Mouse (Mus musculus) splenic B cell, adult 2 months (primary cell): ENCODE measurements around the gene Psg19.
"Not testable (repeated sequence)": the region's sequence is repeated elsewhere in the genome, so short reads cannot be mapped to it uniquely, and the experiment has no call there.

Experiments
- DNase-seq: peaks from one replicate; pipeline ENCODE4 v3.0.0-alpha.2; 2011; ENCODE audit warnings: low read depth, low spot score
- H3K27me3 ChIP-seq: 2 replicates; pipeline ENCODE4 v1.6.1; 2012; ENCODE audit warnings: mild to moderate bottlenecking, low read length, moderate library complexity, mixed read lengths; ENCODE audit not compliant: control insufficient read depth, poor library complexity, insufficient read depth, severe bottlenecking
- H3K36me3 ChIP-seq: 2 replicates; pipeline ENCODE4 v1.6.1; 2012; ENCODE audit warnings: mild to moderate bottlenecking, low read length, moderate library complexity, mixed read lengths; ENCODE audit not compliant: control insufficient read depth, poor library complexity, insufficient read depth, severe bottlenecking

Gene Psg19

GRCm38 (mm10) chr7:18798420-18798819 lies at the start of gene Psg19:
TSS of gene Psg19 (minus strand) at chr7:18798520.
- H3K27me3 ChIP-seq: no peaks in the 10 kb centered on the region
- no peak for DNase-seq

GRCm38 (mm10) chr7:18844811-18845210 lies 46.5 kb upstream of the Psg19 start:
- Histone ChIP-seq H3K27me3 (no peaks in the 10 kb centered on the region), H3K36me3 (no peaks in the 10 kb centered on the region)
- DNase-seq: no peak

More at GRCm38 (mm10) chr7:18798420-18798819, at the start of gene Psg19:
- H3K36me3 ChIP-seq: no peaks in the 10 kb centered on the region

- no peaks in the 10 kb centered on the region for H3K27me3 ChIP-seq
- DNase-seq: no peak
Observed at GRCm38 (mm10) chr7:18841174-18841567, 42.9 kb upstream of the Psg19 start.

GRCm38 (mm10) chr7:18840386-18841173 lies 42.3 kb upstream of the Psg19 start:
- DNase-seq: peak; percentile 2
- H3K36me3 ChIP-seq: no peaks in the 10 kb centered on the region

More at GRCm38 (mm10) chr7:18841174-18841567, 42.9 kb upstream of the Psg19 start:
- H3K36me3 ChIP-seq: no peaks in the 10 kb centered on the region

GRCm38 (mm10) chr7:18839865-18840264 lies 41.5 kb upstream of the Psg19 start, which contains the start of gene Mill2:
TSS of gene Mill2 (plus strand) at chr7:18839966.
- H3K27me3 ChIP-seq: no peaks in the 10 kb centered on the region
- no peak for DNase-seq
- no peaks in the 10 kb centered on the region for H3K36me3 ChIP-seq

More at GRCm38 (mm10) chr7:18840386-18841173, 42.3 kb upstream of the Psg19 start:
- no peaks in the 10 kb centered on the region for H3K27me3 ChIP-seq

GRCm38 (mm10) chr7:18832298-18832697 lies 34.0 kb upstream of the Psg19 start:
- Histone ChIP-seq H3K27me3 (no peaks in the 10 kb centered on the region), H3K36me3 (no peaks in the 10 kb centered on the region)
- no peak for DNase-seq

- Histone ChIP-seq H3K36me3 (no peaks in the 10 kb centered on the region), H3K27me3 (no peaks in the 10 kb centered on the region)
- no peak for DNase-seq
Observed at GRCm38 (mm10) chr7:18829545-18829944, 31.2 kb upstream of the Psg19 start.

- no peaks in the 10 kb centered on the region for H3K36me3 ChIP-seq
- DNase-seq: no peak
- no peaks in the 10 kb centered on the region for H3K27me3 ChIP-seq
Observed at GRCm38 (mm10) chr7:18828592-18828991, 30.3 kb upstream of the Psg19 start.

- no peak for DNase-seq
- H3K27me3 ChIP-seq: no peaks in the 10 kb centered on the region
- no peaks in the 10 kb centered on the region for H3K36me3 ChIP-seq
Observed at GRCm38 (mm10) chr7:18827792-18828546, 29.6 kb upstream of the Psg19 start.

GRCm38 (mm10) chr7:18821507-18821906 lies 23.2 kb upstream of the Psg19 start, which contains the start of gene Psg17:
TSS of gene Psg17 (minus strand) at chr7:18821607.
- H3K27me3 ChIP-seq: no peaks in the 10 kb centered on the region
- DNase-seq: no peak
- no peaks in the 10 kb centered on the region for H3K36me3 ChIP-seq

GRCm38 (mm10) chr7:18818301-18818700 lies 20.0 kb upstream of the Psg19 start:
- DNase-seq: no peak
- no peaks in the 10 kb centered on the region for H3K27me3 ChIP-seq
- no peaks in the 10 kb centered on the region for H3K36me3 ChIP-seq

GRCm38 (mm10) chr7:18803526-18803925 lies 5.2 kb upstream of the Psg19 start:
- DNase-seq: no peak
- H3K27me3 ChIP-seq: no peaks in the 10 kb centered on the region
- no peaks in the 10 kb centered on the region for H3K36me3 ChIP-seq

- Histone ChIP-seq H3K36me3 (no peaks in the 10 kb centered on the region), H3K27me3 (no peaks in the 10 kb centered on the region)
- no peak for DNase-seq
Observed at GRCm38 (mm10) chr7:18799129-18799528, 809 bp upstream of the Psg19 start.

- H3K36me3 ChIP-seq, DNase-seq, H3K27me3 ChIP-seq: not testable (repeated sequence)
Observed at GRCm38 (mm10) chr7:18790671-18791070, 7.6 kb downstream of the Psg19 start.

- not testable (repeated sequence) for H3K36me3 ChIP-seq, DNase-seq, H3K27me3 ChIP-seq
Observed at GRCm38 (mm10) chr7:18781301-18781700, 17.0 kb downstream of the Psg19 start.
